Mouse (Mus musculus): ENCODE measurements around the gene Zc3h8.
A peak's percentile ranks its signal among the peaks of the same experiment; 100 is the strongest.

The Zc3h8 gene

DNA sequence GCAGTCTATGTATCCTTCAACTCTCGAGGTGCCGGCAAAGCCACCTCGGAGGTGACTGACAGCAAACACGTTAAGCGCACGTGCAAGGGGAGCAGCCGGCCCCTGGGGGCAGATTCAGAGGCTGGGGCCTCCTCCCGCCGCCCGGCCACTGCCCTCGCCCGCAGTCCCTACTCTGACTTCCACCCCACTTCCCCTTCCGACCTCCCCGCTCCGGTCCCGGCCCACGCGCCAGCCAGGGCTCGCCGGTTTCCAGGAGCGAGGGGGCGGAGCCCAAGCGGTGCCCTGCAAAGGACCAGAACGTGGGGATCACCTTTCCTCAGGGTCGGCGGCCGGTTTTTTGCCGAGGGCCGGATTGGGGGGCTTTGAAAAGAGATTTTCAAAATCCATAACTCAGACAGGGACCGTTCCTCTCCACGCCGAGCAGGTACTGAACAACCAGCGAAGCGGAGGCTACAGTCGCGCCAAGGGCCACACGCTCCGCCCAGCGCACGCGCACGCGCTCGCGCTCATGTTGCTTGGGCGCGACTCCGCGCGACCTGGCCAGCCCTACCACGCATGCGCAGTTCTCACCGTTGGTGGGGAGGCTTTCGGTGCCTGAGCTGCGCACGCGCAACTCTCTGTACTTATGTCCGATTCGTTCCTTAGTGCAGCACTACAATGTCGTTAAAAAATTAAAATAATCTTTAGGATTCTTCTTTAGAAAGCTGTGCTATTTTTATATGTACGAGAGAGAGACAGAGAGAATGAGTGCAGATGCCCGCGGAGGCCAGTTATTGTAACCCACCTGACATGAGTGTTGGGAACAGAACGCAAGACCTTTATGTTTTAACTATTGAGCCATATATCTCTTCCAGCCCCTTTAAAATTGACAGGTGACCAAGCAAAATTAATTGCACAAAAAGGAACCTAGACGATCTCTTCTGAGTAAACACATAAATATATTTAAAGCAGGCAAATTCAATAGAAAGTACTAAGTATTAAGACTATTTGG is at the start of gene Zc3h8:
Zc3h8 (minus strand) TSS at position 540 of the 991 bp plus-strand sequence.
- peak; percentile 96 to 97 for DNase-seq (ENCODE audit: low spot score in 2 of 2)

DNA sequence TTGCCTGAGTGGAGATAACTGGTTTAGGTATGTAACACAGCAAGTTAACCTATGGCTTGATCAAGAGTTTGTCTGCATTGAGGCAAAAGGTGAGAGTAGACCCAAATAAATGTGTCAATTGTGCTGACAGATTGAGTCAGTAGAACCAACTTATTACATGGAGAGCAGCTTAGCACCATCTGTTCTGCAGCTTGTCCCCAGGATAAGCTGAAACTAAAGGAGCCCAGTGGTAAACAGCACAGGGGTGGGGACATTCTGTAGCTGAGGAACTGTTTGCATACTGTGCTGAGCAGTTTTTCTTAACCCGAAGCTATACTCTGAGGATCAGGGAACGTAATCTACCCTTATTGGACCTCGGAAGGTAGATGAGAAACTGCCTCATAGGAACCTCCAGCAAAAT is 40.9 kb upstream of the Zc3h8 start:
- DNase-seq (ENCODE audit: low spot score in 2 of 2) = peak in 1 of 2 experiments; percentile 29

DNA sequence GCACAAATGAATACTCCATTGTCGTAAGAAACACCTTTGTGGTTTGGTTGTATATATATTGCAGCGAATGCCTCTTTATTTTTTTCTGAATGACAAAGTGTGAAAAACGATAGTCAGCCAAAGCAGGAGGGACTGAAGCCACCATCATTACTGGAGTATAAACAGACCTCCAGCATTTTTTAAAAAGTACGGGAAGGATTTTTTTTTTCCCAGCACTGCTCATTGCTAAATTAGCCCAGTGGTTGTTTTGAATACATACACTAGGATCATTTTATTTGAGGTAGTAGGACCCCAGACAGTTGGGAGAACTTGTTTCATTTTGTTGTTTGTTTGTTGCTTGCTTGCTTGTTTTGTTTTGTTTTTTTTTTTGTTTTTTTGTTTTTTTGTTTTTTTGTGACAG is 31.7 kb upstream of the Zc3h8 start:
- DNase-seq (ENCODE audit: low spot score in 2 of 2) = no peak

DNA sequence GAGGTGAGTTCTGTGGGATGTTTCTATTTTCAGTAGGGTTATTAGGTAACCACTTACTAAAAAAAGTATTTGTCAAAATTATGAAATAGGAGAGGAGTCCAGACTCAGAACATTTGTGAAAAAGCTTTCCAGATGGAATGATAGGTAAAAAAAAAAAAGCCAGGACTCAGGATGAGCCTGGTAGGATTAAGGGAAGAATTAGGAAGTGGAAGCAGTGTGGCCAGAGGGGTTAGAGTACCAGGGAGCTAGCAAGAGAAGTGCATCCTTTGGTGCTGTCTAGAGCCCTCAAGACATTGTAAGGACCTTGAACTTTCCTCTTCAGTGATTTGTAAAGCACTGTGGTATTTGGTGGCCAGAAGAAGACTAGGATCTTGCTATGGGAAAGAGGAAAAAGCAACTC is 28.4 kb upstream of the Zc3h8 start:
- DNase-seq (ENCODE audit: low spot score in 2 of 2) = no peak

DNA sequence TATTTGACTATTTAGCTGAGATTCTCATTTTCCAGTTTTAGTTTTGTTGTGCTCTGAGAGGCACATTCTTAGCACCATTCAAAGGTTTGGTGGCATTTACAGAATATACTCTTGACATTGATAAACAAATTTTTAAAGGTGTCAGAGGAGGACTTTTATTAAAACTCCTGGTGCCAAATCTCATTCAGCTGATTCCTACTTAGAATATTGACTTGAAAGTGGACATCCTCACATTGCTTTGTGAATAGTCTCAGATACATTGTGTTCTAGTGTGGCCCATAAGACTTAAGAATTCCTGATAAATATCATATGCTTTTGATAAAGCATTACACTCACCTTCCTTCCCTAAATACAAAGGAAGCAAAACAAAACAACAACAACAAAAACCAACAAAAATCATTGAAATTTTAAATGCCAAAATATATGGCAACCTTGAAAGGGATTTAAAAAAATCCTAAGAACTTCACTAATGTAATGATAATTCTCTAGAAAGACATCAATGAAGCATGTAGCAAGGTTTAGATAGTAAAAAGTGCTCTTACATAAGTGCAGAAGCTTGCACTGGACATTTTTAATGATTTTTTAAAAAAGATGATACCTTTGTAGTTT is 24.7 kb upstream of the Zc3h8 start:
- no peak for DNase-seq (ENCODE audit: low spot score in 2 of 2)

DNA sequence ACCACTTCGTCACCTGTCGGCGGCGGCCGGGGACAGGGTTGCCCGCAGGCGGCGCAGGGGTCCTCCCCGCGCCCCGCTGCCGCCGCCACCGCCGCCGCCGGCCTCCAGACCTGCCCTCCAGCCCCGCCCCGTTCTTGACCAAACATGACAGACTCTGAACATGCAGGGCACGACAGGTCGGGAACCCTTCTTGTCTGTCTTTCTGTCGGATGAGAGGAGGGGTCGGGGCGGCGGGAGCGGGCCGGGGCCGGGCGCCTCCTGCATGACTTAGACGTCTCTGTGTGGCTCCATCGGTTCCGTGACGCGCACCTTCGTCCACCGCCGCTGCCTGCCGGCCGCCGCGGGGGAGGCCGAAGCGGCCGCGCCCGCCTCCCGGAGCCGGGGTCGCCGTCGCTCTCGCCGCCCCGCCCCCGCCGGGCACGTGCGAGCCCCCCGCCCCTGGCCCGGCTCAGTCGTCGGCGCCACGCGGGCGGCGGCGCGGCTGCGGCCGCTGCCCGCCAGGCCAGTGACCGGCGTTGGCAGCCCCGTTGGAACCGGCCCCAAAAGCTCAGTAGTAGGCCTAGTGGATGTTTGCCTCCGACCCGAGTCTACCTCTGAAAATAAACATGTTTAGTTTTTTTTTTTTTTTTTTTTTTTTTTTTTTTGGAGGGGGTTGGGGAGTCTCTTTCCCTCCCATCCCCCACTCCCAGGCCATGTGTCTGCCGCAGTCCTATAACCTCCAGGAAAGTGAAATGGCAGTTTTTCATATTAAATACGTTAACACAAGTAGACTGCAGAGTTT is 24.0 kb upstream of the Zc3h8 start, which contains the start of gene Gm10762:
Gm10762 (minus strand) TSS at position 65 of the 781 bp plus-strand sequence.
- DNase-seq (ENCODE audit: low spot score in 2 of 2) = peak; percentile 55 to 66

DNA sequence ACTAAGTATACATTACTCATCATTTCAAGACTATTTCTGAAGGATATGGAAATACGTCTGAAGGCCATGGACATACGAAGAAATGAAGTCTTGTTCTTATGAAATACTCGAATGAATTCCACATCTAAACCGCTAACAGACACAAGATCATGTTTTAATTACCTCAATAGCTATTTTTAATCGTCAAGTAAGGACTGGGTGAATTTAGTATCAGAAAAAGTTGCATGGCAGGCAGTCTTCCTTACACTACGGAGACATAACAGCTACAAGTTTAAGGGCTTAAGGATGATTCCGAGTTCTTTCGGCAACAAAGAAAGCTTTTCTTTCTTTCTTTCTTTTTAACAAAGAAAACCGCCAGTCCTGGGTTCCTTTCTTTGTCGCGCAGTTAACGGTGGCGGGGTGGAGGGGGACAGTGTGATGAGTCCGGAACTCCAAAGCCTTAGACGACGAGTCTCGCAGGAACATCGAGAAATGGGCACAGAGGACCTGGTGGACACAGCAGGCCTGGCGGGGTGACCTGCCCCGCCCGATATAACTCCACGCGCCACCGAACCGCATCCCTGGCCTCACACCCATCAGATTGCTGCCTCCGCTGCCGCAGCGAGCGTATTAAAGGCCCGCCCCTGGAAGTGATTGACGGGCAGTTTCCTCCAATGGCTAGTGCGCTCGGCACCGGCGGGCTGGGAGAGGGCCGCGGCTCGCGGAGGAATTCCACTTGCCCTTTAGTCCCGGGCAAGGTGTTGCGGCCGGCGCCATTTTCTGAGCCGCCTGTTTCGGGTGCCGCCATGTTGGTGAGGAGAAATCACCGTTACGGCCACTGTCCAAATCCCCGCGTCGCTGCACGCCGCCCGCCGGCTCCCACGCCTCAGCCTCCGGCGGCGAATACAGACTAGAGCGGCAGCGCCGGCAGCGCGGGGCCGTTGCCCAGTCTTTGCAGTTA is 23.0 kb upstream of the Zc3h8 start, which contains the start of gene Zc3h6:
Zc3h6 (plus strand) TSS at position 762 of the 940 bp plus-strand sequence.
- DNase-seq (ENCODE audit: low spot score in 2 of 2) = peak; percentile 99

DNA sequence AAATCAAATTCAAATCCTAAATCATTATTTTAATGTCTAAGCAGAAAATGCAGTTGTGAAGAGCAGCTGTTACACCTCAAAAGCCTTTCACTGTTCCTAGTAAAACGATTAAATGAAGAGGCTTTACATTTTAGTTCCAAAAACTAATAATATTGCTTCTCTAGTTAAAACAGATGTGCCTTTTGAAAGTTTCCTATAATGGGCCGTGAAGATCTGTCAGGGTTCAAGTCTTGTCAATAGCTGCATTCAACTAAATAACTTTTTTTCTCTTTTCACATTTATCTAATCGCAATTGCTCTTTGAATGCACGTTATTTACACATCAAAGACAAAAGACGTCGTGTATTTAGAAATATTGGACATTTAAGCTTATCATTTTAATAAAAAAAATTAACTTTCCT is 22.4 kb upstream of the Zc3h8 start:
- DNase-seq (ENCODE audit: low spot score in 2 of 2) = no peak

DNA sequence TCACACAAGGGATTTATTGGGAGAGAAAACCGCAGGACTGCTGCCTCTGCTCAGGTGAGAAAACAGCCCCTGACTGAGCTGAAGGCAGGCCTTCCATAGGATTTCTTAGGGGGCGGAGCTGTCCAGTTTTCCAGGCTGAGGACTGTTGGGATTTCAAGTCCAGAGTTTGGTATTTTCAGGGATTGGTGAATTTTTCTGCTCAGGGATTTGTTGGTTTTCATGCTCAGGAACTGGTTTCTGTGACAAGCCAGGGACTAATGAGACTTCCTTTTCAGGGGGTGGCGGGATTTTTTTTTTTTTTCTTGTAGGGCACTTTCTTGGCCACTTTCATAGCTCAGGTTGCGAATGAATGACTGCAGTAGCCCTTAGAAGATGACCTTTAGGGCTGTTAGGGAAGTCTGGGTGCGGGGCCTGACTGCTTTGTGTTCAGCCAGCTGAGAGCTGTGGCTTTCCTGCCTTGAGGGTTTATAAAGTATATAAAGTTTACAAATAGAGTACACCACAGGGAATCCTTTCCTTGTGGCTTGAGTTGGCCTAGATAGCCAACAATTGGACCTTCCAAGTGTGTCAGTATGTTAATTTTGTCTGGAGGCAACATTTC is 21.7 kb upstream of the Zc3h8 start:
- DNase-seq (ENCODE audit: low spot score in 2 of 2) = no peak

DNA sequence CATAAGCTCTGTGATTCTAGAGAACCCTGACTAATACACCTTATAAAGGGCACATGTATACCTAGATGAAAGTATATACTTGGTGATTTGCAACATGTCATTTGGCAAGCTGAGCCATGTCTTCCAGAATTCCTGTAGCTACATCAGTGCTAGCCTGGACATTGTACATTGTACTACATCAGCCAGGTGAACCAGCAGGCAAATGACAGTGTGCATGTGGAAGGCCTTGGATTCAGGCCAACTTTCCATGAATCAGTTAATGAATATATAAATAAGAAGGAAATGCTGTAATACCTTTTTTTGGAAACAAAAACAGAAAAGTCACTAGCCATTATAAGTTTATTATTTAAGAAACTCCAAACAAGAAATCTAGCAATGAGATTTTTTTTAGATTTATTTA is 10.3 kb upstream of the Zc3h8 start:
- DNase-seq (ENCODE audit: low spot score in 2 of 2) = no peak

DNA sequence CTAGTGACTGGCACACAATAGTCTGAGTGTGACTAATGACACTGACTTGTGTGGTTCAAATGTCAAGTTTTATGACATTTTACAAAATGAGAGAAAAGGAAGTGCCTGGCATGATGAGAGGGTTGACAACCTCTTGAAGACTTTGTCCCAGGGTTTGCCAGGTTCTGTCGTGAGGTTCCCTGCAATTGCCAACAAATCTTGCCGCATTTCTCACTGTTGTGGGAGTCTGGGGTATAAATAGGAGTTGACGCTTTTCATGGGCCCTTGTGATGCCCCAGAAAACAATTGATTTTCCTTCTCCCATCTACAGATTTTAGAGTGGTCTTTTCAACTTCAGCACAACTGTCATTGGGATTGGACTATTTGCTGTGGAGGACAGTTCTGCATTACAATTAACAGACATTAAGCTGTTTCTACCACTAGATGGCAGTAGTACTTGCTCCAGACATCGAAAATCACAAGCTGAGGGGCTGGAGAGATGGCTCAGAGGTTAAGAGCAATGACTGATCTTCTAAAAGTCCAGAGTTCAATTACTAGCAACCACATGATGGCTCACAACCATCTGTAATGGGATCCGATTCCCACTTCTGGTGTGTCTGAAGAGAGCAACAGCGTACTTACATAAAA is 4.2 kb upstream of the Zc3h8 start:
- no peak for DNase-seq (ENCODE audit: low spot score in 2 of 2)

DNA sequence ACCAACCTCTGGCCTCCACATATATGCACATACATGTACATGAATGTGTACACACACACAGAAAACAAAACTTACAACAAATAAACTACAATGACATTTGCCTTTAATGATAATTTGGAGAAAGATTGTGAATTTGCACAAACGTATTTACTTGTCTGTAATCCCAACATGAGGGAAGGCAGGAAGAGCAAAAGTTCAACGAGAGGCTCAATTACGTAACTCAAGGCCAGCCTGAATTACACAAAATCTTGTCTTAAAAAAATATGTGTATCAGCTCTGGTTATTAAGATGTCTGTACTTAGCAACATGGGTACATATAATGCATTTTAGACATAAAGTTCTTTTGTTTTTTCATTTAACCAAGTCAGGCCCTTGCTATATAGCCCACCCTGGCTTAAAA is 7.6 kb downstream of the Zc3h8 start:
- DNase-seq (ENCODE audit: low spot score in 2 of 2) = no peak

DNA sequence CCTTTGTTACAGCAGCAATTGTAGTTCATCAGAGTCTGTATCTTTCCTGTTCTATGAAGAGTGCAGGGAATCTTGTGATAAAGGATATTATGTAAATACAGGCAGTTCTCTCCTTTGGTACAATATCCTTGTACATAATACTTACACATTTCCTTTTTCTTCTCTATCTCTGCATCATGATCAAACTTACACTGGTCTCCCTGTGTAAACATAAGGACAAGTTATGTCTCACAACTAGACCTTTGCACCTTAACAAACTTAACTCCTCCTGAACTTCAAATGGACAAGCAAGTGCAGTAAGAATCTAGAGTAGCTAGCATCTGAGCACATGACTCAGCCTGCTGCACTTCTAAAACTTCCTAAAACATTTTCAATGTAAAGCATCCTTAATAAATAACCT is 13.2 kb downstream of the Zc3h8 start:
- no peak for DNase-seq (ENCODE audit: low spot score in 2 of 2)

DNA sequence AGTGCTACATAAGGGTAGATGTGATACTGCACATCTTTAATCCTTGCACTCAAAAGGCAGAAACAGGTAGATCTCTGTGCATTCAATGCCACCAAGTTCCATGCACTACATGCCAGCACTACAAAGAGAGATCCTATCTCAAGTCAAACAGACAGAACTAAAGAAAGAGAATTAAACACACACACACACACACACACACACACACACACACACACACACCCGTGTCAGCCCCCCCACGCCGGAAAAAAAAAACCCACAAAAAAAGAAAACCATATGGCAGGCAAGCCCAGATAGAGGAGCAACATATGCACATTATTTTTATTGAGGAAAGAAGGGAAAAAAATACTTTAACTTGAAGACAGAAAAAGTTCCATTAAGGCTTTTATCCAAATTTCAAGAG is 15.4 kb downstream of the Zc3h8 start:
- DNase-seq (ENCODE audit: low spot score in 2 of 2) = peak in 1 of 2 experiments; percentile 21

DNA sequence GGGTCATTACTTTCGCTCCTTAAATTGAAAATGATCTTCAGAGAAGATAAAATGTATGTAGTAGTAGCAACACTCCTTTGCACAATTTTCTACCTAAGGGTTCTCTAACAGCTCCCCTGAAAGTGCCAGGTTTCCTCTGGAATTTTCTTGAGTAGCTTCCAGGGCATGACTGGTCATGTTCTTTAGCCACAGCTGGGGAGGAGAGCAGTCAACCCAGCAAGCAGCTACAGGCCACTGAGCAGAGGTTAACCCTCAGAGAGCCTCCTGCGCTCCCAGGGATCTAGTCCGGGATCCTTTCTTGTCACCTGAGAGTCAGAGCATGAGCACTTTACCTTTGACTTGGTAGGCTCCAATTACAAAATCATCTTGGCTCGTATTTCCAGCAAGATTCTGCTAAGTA is 19.1 kb downstream of the Zc3h8 start:
- no peak for DNase-seq (ENCODE audit: low spot score in 2 of 2)

DNA sequence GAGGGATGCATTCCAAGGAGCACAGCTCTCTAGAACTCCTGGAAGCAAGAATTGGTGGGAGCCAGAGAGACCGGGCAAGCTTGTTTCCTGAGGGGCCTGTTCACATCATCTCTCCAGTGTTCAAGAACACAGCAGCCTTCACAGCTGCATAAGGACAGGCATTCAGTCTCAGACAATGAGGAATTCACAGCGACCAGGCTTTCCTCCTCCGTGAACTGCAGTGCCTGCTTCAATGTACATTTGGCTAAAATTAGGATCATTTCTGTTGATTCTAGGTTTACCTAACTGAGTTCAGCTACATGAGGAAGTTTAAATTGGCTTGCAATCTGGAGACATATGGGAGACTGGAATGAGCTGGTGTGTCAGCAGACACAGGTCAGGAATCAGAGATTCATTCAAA is 27.3 kb downstream of the Zc3h8 start:
- peak in 1 of 2 experiments; percentile 30 for DNase-seq (ENCODE audit: low spot score in 2 of 2)

DNA sequence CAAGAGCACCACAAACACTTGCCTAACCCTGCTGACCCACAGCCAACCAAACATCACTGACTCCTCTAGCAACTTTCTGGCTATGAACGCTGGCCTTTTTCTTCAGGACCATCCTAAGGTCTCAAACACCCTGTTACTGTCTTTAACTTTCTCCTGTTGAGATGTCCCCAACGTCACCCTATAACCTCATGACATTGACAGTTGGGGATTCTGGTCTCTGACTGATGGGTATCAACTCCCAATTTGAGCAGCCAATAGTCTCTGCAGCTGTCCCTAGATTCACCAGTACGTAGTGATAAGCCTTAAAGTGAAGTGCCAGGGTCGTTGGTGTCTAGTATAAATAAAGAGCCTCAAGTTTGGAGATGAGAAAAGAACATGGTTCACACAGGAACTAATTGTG is 28.9 kb downstream of the Zc3h8 start:
- DNase-seq (ENCODE audit: low spot score in 2 of 2) = no peak

DNA sequence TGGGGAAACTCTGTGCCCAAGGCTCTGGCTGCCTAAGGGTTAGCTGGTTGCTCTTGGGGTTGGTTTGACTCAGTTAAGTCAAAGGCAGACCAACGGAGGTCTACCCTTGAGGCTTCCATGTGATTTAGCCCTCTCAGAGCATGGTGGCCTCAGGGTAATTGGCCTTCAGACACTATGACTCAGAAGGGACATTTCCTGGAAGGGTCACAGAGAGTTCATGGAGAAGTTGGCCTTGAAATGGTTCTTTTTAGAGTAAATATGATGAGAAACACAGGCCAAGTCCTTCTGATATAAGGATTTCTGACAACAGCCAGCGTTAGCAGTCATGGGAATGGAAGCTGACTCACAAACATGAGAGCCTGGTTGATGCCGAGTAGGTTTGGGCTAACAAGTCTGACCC is 40.2 kb downstream of the Zc3h8 start:
- DNase-seq (ENCODE audit: low spot score in 2 of 2) = no peak

DNA sequence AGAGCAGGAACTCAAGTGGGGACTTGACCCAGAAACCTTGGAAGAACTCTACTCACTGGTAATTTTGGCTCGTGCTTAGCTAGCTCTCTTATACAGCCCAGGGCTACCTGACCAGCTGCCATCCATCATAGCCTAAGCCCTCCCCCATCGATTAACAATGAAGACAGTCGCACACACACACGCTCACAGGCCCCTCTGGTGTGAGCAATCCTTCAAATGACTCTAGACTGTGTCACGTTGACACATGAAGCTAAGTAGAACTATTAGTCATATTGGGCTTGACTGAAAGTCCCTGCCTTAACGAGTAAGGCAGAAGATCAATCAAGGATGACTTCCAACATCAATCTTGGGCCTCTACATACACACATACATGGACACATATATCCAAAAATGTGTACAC is 41.0 kb downstream of the Zc3h8 start:
- DNase-seq (ENCODE audit: low spot score in 2 of 2) = no peak

DNA sequence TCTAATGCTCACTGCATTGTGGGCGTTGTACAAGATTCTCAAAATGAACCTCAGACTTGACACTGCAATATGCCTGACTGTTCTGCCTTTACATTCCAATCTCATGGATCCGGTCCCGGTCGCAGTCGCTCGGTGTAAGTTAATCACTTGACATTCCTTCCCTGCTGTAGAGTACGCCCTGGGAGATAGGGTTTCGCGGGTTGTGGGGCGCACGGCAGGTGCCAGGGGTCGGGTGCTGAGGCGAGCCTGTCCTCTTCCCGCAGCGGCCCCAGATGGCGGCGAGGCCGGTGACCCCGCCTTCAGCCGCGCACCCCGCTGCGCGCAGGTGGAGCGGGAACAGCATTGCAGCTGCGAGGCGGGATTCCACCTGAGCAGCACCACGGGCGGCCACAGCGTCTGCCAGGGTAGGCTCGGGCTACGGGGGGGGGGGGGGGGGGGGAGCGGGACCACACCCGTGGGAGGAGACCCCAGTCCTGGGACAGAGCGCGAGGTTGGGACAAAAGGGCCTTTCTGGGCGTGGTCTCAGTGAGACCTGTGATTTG is 51.6 kb downstream of the Zc3h8 start:
- no peak for DNase-seq (ENCODE audit: low spot score in 2 of 2)
